9 mouse cellular contexts compared by ENCODE assay signal in the genomic region with DNA sequence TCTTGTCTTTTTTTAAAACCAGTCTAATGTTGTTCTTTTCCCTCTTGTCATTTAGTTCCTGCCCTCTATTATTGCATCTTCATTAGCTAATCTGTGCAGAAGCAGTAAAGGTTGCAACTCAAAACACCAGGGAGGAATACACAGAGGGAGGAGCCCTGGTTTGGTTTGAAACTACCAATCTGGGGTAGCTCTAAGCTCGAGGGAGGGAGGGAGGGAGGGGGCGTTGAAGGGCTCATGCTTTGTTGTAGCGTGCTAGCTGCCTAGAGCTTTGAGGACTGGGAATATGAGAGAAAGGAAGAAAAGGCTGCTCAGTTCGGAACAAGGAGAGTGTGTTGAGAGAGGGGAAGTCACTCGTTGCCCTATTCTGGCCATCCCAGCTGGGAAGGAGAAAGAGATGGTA.
DNase-seq lines count a peak whose midpoint lies in the region; ATAC-seq and TF ChIP-seq lines count a peak whose summit lies in the region.
"Had no signal": no experiment of that assay in that cellular context is flagged by ENCODE, and none has a peak within 500 bp of the region (broad histone marks: within the 10 kb centered on the region; RNA-seq: fewer than 3 reads in every experiment).

No protein-coding gene starts in this region.

- H3K9me3 ChIP-seq in liver, embryonic 11.5 days (ENCODE audit: control insufficient read depth, low read length): no peaks in the 10 kb centered on the region
- H3K9me3 ChIP-seq in hindbrain, embryonic 16.5 days (ENCODE audit: control insufficient read depth, low read length): no peaks in the 10 kb centered on the region

- TF ChIP-seq CTCF in olfactory bulb, adult 2 months (IDR thresholded peaks at IDR 0.05; ENCODE audit: insufficient read depth, low read depth, low read length): no peak

- H3K4me3 ChIP-seq in liver, embryonic 11.5 days (ENCODE audit: low read depth, low read length): no peak overlapping the region
- no peak overlapping the region for H3K4me3 ChIP-seq in hindbrain, embryonic 16.5 days (ENCODE audit: low read length)
- H3K4me3 ChIP-seq in olfactory bulb, adult 2 months (ENCODE audit: insufficient read depth, low read depth, low read length): no peak overlapping the region

- peak; percentile 26 for DNase-seq in embryo, embryonic 10.5 days (ENCODE audit: low spot score)
- no peak for DNase-seq in embryo, embryonic 10 days (ENCODE audit: low spot score)
- no peak for DNase-seq in liver, embryonic 11.5 days (ENCODE audit: low spot score)
- DNase-seq in liver: no peak
- DNase-seq in thymus, postnatal 14 days: no peak
- DNase-seq in layer of hippocampus, postnatal 10 days (ENCODE audit: low spot score in 2 of 2): no peak

- no peak for ATAC-seq in liver, embryonic 11.5 days (replicated peaks; ENCODE audit: low FRiP score)
- peak; percentile 57; the same call in 1 of the 2 replicates for ATAC-seq in hindbrain, embryonic 16.5 days
- ATAC-seq: Patski had no signal

- WGBS in liver, embryonic 11.5 days: 66% methylated on average over 5 of the region's 5 CpGs
- WGBS in hindbrain, embryonic 16.5 days: 37% methylated on average over 5 of the region's 5 CpGs
- WGBS in olfactory bulb, adult 2 months: 16% methylated on average over 5 of the region's 5 CpGs

- no peak overlapping the region for H3K4me2 ChIP-seq in liver, embryonic 11.5 days
- no peak overlapping the region for H3K4me2 ChIP-seq in hindbrain, embryonic 16.5 days (ENCODE audit: low read length)

- H3K4me1 ChIP-seq in liver, embryonic 11.5 days (replicated peaks; ENCODE audit: control insufficient read depth, insufficient read depth, low read length): peaks cover 27% of the 10 kb centered on the region
- no peaks in the 10 kb centered on the region for H3K4me1 ChIP-seq in hindbrain, embryonic 16.5 days (ENCODE audit: control insufficient read depth, insufficient read depth, low read depth, low read length)
- peaks cover 10% of the 10 kb centered on the region for H3K4me1 ChIP-seq in olfactory bulb, adult 2 months (ENCODE audit: control insufficient read depth, insufficient read depth, low read length)

- peaks cover 4% of the 10 kb centered on the region; the same call in 1 of the 2 replicates for H3K36me3 ChIP-seq in liver, embryonic 11.5 days (ENCODE audit: control insufficient read depth, insufficient read depth, low read length)
- H3K36me3 ChIP-seq in hindbrain, embryonic 16.5 days (ENCODE audit: control insufficient read depth, insufficient read depth, low read length): no peaks in the 10 kb centered on the region

- peak overlapping the region; percentile 5; the same call in 1 of the 2 replicates for H3K27ac ChIP-seq in liver, embryonic 11.5 days (ENCODE audit: low read depth, low read length)
- H3K27ac ChIP-seq in hindbrain, embryonic 16.5 days (ENCODE audit: low read depth, low read length): no peak overlapping the region
- H3K27ac ChIP-seq in olfactory bulb, adult 2 months (ENCODE audit: insufficient read depth, low read depth, low read length): peak overlapping the region; percentile 50; the same call in 1 of the 2 replicates

- no peak overlapping the region for H3K9ac ChIP-seq in liver, embryonic 11.5 days (ENCODE audit: low read depth, low read length)
- H3K9ac ChIP-seq in hindbrain, embryonic 16.5 days (ENCODE audit: low read depth, low read length): no peak overlapping the region

- no peak for TF ChIP-seq POLR2A in olfactory bulb, adult 2 months (IDR thresholded peaks at IDR 0.05; ENCODE audit: insufficient read depth, low read depth, low read length)

- no peaks in the 10 kb centered on the region for H3K27me3 ChIP-seq in liver, embryonic 11.5 days (replicated peaks; ENCODE audit: control insufficient read depth, insufficient read depth, low read length)
- H3K27me3 ChIP-seq in hindbrain, embryonic 16.5 days (replicated peaks; ENCODE audit: control insufficient read depth, insufficient read depth, low read length): no peaks in the 10 kb centered on the region
- H3K27me3 ChIP-seq: Patski had no signal
